Mouse (Mus musculus) heart, postnatal 0 days (tissue): ENCODE data around the gene Ndufv1.

Experiments used
- CTCF ChIP-seq: IDR thresholded peaks from 2 replicates; pipeline ENCODE4 v1.5.1; 2016; ENCODE audit warnings: antibody characterized with exemption, control low read depth, low read depth
- EP300 ChIP-seq: IDR thresholded peaks from 2 replicates; pipeline ENCODE4 v1.6.1; 2016; ENCODE audit warnings: antibody characterized with exemption, low read depth

GRCm38 (mm10) chr19:3985261-3985681 lies 27.3 kb downstream of the Ndufv1 start:
- TF ChIP-seq CTCF = peak; percentile 1; the same call in 1 of the 2 replicates
- TF ChIP-seq EP300 = no peak
